Mouse (Mus musculus): ENCODE results near the gene Mrpl39.

The Mrpl39 gene

DNA sequence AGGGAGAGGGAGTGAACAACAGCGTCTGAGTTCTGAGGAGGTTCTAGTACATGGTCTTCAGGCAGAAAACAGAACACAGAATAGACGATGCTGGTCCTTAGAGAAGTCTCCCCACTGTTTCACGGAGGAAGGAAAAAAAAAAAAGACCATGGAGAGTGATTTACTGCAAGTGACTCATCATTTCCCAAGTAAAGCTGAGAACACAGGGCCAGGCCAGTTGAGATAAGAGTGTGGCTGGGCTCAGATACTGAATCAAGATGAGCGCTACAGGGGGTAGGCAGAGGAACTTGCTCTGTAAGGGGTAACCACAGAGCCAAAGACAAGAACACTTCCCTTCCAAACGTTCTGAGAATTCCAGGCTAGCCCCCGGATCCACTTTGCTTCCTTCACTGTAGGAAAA is 36.8 kb downstream of the Mrpl39 start:
- no peak for DNase-seq (ENCODE audit: low read depth, low spot score)

DNA sequence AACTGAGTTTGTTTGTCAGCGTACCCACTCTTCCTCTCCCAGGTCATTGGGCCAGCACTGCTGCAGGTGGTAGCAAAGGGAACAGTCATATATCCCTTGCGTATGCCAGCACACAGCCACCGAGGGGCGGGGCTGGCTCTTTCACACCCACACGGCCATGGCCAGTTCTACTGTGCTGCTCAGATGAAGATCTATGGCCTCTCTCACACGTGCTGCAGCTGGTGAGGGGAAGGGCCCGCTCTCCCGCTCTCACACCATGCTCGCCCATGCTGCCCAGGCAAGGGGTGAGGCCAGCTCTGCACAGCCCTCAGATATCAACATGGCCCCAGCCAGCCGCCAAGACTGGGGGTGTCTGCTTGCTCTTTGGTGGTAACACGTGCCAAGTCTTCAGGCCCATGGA is 39.4 kb downstream of the Mrpl39 start:
- DNase-seq (ENCODE audit: low read depth, low spot score), result no peak

DNA sequence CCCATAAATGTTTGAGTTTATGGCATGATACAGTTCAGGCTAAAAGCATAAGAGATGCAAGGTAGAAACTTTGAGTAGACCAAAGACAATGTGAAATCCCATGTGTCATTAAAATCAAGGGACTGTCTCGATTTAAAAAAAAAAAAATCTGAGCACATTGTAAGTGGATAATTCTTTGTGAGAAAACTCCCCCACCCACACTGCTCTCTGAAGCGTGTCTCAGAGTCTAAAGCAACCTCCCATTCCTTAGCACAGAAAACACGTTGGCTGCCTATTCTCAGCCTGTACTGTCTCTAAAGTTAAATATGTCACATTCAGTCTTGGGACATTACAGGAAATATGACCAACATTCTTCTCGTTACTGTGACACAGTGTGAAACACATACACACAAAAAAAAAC is 53.6 kb downstream of the Mrpl39 start:
- DNase-seq (ENCODE audit: low read depth, low spot score), result peak; percentile 41

DNA sequence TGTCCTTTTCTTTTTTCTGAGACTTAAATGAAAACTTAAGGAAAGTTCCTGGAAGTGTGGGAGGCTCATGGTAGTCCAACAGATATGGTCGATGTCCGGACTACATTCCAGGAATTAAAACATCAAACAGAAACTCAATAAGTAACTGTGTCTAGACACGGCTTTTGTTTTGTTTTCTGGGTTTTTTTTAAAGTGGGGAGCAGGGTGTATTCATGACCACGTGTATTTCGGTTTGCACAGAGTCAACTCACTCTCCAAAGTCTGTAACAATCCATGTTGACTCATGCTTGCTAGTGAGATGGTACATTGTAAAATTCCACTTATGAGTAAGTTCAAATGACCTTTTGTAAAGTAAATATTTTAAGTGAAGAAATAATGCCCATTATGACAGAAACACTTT is 54.8 kb downstream of the Mrpl39 start:
- no peak for DNase-seq (ENCODE audit: low read depth, low spot score)

DNA sequence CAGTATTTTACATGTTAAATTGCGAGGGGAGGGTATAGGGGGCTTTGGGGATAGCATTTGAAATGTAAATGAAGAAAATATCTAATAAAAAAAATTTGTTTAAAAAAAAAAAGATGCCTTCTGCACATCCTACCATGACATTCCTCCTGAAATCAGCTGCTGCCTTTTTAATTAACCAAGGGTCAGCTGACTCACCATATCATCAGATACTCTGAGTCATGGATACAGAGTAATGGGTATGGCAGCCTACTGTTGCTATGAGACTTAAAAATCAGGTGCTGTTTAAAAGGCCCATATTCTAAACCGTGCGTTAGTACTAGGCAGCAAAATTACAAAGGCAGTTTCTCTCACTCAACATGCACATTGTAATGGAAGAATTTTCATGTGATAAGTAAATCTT is 58.2 kb downstream of the Mrpl39 start:
- DNase-seq (ENCODE audit: low read depth, low spot score), result no peak

Data from brain, adult 2 months (tissue).